Mouse (Mus musculus) megakaryocyte progenitor cell, adult 5-6 weeks (primary cell): ENCODE measurements around the gene Apoc2. TPM values are rescaled to one million over a fixed set of nuclear protein-coding genes. Genes with fewer than 3 reads are reported as not detected.

ENCODE experiments used
- ATAC-seq: replicated peaks from 2 replicates; pipeline ENCODE4 v1.8.0; 2016; ENCODE audit warnings: mild to moderate bottlenecking, moderate TSS enrichment, inconsistent platforms; ENCODE audit not compliant: poor library complexity
- total RNA-seq, 2 experiments: library from RNA; stranded (forward) in 1 of 2; stranded (reverse) in 1 of 2; fragments of 157-497, 149-512 nt in 1 of 2; fragments of 200-1000 nt in 1 of 2; gene quantifications; 2 replicates each; pipeline versions ENCODE4 v1.2.3 to v1.2.4; 2015 to 2017

Apoc2 gene
- total RNA-seq, 2 experiments from 2014 or later: 1.7 to 5.2 TPM

DNA sequence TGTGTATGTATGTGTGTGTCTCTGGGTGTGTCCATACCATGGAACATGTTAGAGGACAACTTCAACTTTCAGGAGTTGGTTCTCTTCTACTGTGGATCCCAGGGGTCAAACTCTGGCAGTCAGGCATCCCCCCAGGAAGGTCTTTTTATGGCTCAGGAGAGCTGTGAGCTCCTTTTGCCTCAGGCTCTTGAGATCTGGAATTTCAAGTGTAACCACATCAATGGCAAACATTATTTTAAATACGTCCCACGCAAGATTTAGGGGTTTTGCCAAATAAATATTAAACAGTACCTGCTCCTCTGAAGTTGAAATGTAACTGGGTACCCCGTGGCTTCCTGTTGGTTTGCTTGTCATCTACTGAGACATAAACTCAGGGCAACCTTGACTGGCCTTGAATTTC, 5.2 kb upstream of the Apoc2 start:
- no peak for ATAC-seq

DNA sequence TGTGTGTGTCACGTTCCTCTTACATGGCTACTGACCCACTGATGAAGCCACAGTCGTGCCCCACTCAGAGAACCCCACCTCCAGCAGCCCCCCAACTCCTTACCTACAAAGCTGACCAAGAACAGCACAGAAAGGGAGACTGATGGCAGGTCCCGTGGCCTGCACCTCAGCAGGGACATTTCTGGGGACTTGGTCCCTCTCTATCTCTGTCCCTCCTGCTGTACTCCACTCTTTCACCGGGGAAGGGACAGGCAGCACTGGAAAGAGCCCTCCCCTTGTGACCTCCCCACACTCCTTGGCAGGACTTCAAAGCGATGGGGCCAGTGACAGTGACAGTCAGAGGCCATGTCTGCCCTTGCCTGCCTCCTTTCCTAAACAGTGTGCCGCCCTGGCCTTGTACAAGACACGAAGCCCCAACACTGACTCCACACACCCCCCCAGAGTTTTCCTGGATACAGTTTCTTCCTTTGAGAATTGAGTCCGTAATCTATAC, 3.5 kb upstream of the Apoc2 start, which contains the start of the genes Gm44805 and Apoc4:
Gene Gm44805, minus strand, starts transcription at position 222 of the 493 bp plus-strand sequence.
Gene Apoc4, minus strand, starts transcription at position 278 of the 493 bp plus-strand sequence.
- no peak for ATAC-seq

DNA sequence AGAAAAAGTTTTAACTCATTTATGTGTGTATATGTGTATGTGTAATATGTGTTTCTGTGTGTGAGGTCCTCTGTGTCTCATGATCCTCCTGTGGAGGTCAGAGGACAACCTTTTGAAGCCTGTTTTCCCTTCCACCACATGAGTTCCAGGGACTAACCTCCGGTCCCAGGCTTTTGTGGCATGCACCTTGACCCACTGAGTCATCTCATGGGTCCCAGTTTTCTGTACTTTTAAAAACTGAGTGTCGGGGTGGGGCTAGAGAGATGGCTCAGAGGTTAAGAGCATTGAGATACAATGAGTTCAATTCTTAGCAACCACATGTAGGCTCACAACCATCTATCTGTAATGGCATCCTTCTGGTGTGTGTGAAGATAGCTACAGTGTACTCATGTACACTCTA, 3.0 kb upstream of the Apoc2 start:
- no peak for ATAC-seq

- no peak for ATAC-seq
Measured at GRCm38 (mm10) chr7:19678901-19679300, 1.2 kb upstream of the Apoc2 start.

DNA sequence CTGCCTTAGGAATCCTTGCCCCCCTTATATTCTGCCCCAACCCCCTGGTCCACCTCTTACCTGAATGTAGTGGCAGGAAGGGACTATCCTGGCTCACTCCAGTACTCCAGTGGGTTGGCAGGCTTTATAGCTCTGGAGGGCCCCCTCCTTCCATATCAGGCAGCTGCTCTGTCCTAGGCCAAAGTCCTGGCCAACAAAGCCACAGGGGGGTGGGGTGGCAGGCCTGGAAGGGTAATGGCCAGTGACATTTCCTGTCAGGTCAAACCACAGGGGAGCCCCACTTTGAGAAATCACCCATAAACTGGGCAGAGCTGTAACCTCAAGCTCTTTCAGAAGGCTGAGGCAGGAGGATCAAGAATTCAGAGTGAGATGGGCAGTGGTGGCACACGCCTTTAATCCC, 1.1 kb downstream of the Apoc2 start:
- no peak for ATAC-seq

DNA sequence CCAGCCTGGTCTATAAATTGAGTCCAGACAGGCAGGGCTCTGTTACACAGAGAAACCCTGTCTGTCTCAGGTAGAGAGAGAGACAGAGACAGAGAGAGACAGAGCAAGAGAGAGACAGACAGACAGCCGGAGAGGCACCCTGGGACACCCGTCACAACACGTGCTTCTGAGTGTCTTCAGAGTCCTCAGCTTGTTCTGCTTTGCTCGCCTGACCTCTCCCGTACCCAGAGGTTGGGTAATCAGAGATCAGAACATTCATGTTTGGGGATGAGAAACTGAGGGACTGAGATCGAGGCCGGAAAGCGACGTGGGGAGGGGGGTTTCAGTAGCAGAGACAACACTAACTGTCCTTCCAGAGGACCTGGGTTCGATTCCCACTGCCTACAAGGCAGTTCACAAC, 1.9 kb downstream of the Apoc2 start:
- ATAC-seq: peak; percentile 81

GRCm38 (mm10) chr7:19673083-19673699, 4.5 kb downstream of the Apoc2 start:
- no peak for ATAC-seq

GRCm38 (mm10) chr7:19671511-19671910, 6.2 kb downstream of the Apoc2 start:
- ATAC-seq: no peak

GRCm38 (mm10) chr7:19668947-19669721, 8.6 kb downstream of the Apoc2 start:
- ATAC-seq: peak; percentile 60

- ATAC-seq: no peak
Measured at GRCm38 (mm10) chr7:19667434-19667833, 10.3 kb downstream of the Apoc2 start.

GRCm38 (mm10) chr7:19666750-19667149, 11.0 kb downstream of the Apoc2 start:
- no peak for ATAC-seq

- ATAC-seq: peak; percentile 79
Measured at GRCm38 (mm10) chr7:19664955-19665841, 12.5 kb downstream of the Apoc2 start, which contains the start of gene Clptm1. TSS of gene Clptm1 (minus strand) at chr7:19665033.

DNA sequence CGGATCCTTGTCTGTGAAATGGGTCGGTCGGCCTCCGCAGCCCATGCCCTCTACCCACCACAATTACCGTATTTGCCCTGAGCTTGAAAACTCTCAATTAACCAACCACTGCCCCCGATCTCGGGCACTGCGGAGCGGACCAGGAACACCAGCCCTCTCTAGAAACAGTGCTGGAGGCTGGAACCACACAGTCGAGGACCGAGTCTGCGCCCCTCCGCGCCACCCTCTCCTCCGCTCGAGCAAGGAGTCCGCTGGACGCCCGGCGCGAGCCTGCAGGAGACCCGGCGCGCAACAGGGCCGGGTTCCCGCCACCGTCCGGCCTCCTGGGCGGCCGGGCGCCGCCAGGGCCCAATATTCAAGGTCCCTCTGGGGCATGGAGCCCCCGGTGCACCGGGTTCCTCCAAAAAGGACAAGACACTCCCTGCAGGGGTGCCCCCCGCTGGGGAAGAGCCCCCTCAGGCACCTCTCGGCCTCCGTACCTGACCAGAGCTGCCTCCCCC, 13.2 kb downstream of the Apoc2 start:
- no peak for ATAC-seq

GRCm38 (mm10) chr7:19663940-19664339, 13.8 kb downstream of the Apoc2 start:
- no peak for ATAC-seq

- ATAC-seq: no peak
Measured at GRCm38 (mm10) chr7:19652614-19653013, 25.1 kb downstream of the Apoc2 start.

DNA sequence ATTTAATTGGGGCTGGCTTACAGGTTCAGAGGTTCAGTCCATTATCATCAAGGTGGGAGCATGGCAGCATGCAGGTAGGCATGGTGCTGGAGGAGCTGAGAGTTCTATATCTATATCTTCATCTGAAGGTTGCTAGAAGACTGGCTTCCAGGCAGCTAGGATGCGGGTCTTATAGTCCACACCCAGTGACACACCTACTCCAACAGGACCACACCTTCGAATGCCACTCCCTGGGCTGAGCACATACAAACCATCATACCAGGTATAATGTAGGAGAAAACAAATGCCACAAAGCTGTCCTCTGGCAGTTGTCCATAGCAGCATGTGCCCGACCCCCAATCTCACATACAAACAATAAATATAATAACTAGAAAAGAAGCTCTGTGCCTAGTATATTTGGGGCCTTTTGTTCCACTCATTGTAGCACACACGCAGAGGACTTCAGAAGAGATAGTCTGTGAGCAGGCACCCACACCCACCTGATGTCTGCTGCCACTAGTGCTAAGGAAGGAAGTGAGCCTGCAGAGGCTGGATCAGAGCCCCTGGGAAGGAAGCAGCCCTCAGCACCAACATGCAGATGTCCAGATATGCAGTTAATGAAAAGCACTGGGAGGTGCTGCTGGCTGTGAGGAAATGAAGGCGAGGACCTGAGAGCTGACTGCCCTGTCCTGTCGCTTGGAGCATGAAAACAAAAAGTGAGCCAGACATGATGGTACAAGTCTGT, 26.5 kb downstream of the Apoc2 start:
- ATAC-seq: 0 out of 2 replicates have a peak, but pooled peaks have one; percentile 20

GRCm38 (mm10) chr7:19641223-19641622, 36.5 kb downstream of the Apoc2 start:
- ATAC-seq: no peak

DNA sequence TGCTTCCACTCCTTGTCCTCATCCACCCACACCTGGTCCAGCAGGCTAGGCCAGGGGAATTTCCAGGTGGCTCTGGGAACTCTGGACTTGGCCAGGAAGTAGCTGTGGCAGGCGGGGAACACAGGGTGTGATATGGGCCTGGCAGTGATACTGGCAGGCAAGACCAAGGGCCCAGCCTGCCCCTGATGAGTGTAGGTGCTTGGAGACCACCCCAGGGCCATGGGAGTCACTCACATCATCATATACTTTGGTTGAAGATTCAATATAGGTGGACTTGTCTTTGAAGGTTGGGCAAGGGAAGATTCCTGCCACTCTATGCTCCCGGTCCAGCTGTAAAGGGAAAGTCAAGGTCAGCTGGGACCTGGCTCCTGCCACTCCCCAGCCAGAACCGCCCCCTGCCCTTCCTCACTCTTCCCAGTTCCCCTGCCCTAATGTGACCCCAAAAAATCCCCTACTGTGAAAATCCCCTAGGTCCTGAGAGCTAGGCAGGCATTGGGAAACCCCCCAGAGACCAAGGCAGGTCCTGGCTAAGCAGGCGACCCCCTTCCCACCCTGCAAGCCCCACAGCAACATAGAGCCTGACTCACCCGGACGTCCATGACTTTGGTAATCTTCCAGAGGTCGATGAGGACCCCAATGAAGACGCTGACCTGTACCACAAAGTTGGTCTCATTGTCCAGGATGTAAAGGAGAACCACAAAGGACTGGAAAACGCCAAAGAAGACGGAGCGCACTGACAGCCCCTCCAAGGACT, 42.5 kb downstream of the Apoc2 start:
- ATAC-seq: no peak

DNA sequence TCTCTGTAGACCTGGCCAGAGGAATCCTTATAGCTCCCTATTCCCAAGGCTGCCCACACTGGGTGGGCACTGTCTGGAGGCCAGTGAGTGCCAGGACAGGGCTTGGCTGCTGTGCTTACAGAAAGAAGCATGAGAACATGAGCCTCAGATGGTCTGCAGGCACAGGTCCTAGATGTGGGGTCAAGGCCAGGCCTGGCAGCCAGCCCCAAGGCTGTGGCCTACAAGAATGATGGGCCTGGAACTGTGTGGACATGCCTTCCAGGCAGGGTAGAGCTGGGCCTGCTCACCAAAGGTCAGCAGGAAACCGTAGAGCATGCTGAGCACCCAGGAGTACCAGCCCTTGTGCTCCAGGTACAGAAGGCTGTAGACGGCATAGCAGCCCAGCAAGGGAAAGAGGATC, 43.1 kb downstream of the Apoc2 start:
- no peak for ATAC-seq
